Mouse (Mus musculus) B cell, adult (primary cell): ENCODE results near the gene Kbtbd6. TPM values are rescaled to one million over a fixed set of nuclear protein-coding genes. Genes with fewer than 3 reads are reported as not detected.

Source experiments
- total RNA-seq: library from RNA; stranded (reverse); gene quantifications from 4 replicates; pipeline ENCODE4 v1.2.4, GENCODE M21; 2023; ENCODE audit not compliant: inconsistent age

Gene Kbtbd6
- total RNA-seq = 0.24 to 0.90 TPM (median 0.45 TPM) in 3 of 4 replicates, not detected in the other

DNA sequence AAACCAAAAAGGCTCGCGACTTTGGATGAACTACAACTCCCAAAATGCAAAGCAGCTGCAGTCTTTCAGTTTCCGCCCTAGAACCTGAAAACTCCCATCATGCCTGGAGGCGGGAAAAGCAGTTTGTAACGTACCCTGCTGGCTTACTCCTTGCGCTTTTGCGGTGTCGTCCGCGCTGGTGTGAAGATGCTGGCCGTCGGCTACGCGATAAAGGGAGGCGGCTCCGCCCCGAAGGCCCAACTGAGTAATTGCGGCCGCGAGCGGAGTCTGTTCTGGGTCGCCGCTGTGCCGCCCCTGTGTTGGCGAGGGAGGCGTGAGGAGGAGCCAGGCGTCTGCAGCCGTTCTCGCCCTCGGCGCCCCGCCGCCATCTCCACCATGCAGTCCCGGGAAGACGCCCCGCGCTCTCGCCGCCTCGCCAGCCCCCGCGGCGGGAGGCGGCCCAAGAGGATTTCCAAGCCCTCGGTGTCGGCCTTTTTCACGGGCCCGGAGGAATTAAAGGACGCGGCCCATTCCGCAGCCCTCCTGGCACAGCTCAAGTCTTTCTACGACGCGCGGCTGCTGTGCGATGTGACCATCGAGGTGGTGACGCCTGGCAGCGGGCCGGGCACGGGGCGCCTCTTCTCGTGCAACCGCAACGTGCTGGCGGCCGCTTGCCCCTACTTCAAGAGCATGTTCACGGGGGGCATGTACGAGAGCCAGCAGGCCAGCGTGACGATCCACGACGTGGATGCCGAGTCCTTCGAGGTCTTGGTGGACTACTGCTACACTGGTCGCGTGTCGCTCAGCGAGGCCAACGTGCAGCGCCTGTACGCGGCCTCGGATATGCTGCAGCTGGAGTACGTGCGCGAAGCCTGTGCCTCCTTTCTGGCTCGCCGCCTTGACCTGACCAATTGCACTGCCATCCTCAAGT lies at the start of gene Kbtbd6:
Gene Kbtbd6 (plus strand): TSS at position 155 of the 910 bp plus-strand sequence.

DNA sequence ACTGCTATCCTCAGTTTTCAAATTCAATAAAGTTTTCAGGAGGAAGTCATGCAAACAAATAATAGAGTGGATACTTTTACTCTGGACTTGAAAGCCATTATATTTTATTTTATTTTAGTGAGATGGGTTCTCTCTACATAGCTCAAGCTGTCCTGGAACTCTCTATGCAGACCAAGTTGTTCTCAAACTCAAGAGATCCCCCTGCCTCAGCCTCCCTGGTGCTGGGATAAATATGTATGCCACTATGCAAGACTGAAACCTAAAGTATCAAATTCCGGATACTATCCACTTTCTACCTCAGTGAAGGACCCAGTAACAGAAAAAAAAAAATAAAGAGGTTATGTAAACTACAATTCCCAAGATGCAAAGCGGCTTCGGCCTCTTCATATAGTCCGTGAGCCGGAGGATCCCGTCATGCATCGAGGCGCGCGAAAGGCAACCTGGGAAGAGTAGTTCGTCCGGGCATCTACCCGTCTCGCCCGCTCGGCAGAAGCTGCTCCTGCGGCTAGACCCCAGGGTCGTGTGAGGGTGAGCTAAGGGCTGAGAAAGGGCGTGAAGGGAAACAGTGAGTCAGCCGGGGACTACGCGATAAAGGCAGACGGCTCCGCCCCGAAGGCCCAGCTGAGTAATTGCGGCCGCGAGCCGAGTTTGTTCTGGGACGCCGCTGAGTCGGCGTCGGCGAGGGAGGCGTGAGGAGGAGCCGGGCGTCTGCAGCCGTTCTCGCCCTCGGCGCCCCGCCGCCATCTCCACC lies 25.5 kb upstream of the Kbtbd6 start, which contains the start of gene Kbtbd7:
Gene Kbtbd7 (plus strand): TSS at position 533 of the 751 bp plus-strand sequence.

DNA sequence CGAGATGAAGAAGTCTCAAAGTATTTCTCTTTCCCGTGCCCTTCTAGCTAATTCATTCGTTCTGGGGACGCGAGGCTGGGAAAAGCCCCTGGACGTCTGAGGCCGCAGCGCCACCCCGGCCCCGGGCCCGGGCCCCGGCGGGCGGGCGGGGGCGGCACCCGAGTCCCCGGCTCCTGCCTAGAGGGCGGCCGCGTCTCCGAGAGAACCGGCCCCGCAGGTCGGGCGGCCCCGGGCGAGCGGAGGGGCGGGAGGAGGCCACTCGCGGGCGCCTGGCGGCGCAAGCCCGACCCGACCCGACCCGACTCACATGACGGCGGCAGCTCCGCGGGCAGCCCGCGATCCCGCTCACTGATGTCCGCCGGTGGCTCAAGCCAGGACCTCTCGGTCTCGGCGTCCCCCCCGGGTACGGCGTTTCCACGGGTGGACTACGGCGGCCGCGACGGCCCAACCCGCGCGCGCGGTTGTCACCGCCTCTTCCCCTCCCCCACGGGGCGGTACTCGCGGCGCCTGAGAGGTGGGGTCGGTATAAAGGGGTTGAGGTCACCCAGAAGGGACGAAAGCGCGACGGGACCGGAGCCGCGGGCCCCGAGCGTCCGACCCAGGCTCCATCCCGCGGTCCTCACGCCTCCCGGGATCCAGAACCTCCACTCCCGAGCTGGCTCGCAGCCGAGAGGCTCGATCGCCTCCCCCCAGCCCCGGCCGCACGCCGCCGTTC lies 29.1 kb downstream of the Kbtbd6 start, which contains the start of gene Elf1:
Gene Elf1 (plus strand): TSS at position 571 of the 715 bp plus-strand sequence.

DNA sequence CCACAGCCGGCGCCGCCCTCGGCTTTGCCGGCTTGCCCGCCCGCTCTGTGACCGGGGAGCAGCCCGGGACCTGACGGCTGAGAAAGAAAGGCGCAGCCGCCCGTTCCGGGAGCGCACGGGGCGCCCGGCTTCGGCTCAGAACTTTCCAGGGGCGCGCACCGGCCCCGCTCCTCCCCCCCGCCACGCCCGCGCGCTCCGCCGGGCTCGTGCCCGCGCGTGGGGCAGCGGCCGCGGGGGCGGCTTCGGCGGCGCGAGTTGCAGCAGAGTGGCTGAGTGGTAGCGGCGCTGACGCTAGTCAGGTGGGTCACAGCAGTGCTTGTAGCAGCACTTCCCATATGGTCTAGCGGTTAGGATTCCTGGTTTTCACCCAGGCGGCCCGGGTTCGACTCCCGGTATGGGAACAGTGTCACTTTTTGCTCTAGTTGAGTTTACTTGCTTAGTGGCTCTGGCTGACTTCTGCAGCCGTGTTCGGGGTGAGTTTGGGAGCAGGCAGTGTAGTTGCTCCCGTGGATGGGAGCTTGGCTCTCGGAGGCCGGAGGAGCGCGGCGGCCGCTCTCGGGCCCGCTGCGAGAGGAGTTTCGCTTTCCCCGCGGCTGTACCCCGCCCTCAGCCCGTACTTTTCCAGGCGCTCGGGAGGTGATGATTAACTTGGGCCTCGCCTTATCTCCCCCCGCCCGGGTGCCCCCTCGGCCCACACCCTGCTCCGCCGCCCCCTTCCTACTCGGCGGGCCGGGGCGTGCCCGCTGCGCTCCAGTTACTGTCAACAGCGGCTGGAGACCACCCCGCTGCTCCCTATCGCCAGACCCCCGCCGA lies 29.9 kb downstream of the Kbtbd6 start, which contains the start of gene Wbp4:
Gene Wbp4 (minus strand): TSS at position 182 of the 813 bp plus-strand sequence.

Other genes with a start within 250 kb of the Kbtbd6 start
- gene Zfp957, start 204.5 kb upstream of the Kbtbd6 start, total RNA-seq = not detected in 4 replicates
- gene Rgcc, start 150.2 kb upstream of the Kbtbd6 start, total RNA-seq = 35.3 to 43.6 TPM (median 41.3 TPM) in 4 replicates
- 49.6 to 58.3 TPM (median 52.1 TPM) in 4 replicates for gene Naa16, start 61.1 kb upstream of the Kbtbd6 start, total RNA-seq
- gene Mtrf1, start 54.1 kb upstream of the Kbtbd6 start, total RNA-seq = 1.9 to 2.7 TPM (median 2.3 TPM) in 4 replicates
- gene Kbtbd7, start 25.3 kb upstream of the Kbtbd6 start, total RNA-seq = 14.9 to 18.1 TPM (median 15.9 TPM) in 4 replicates
- gene Elf1, start 29.4 kb downstream of the Kbtbd6 start, total RNA-seq = 182 to 193 TPM (median 191 TPM) in 4 replicates
- 24.9 to 29.4 TPM (median 27.8 TPM) in 4 replicates for gene Wbp4, start 29.7 kb downstream of the Kbtbd6 start, total RNA-seq
- gene Sugt1, start 135.9 kb downstream of the Kbtbd6 start, total RNA-seq = 61.7 to 66.7 TPM (median 64.1 TPM) in 4 replicates
- not detected in 4 replicates for gene Cnmd, start 210.3 kb downstream of the Kbtbd6 start, total RNA-seq